Mouse (Mus musculus): ENCODE measurements around the gene Fto.

Gene Fto

DNA sequence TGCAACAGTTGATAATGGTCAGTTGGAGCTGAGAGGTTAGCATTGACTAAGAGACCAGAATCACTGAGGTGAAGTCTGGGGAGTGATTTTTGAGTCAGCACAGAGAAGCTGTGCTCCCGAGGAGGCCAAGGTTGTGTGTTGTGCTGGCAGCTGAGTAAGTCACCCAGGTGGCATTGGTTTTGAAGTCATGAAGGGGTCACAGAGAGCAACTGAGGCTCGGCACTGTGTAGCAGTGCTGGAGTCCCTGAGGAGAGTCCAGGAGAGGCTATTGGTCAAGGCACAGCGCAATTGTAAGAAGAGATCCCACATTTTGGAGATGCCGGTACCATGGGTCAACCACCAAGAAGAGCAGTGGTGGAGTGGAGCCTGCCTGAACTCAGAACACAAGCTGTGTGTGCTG, 11.6 kb downstream of the Fto start:
- DNase-seq: no peak

DNA sequence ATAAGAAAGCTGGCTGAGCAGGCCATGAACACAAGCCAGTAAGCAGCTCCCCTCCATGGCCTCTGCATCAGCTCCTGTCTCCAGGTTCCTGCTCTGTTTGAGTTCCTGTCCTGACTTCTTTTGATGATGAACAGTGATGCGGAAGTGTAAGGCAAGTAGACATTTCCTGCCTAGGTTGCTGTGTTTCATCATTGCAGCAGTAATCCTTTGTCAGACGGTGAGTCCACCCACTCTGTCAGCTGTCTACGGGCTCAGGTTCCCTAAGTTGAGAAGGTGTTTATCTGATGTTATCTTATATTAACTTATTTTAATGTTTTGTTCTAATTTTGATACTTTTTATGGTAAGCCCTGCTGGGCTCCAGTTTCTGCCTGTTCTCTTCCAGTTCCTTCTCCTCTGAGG, 12.7 kb downstream of the Fto start:
- DNase-seq: no peak

GRCm38 (mm10) chr8:91326946-91327345, 13.6 kb downstream of the Fto start:
- DNase-seq: no peak

- DNase-seq: no peak
Measured at GRCm38 (mm10) chr8:91327471-91328205, 14.3 kb downstream of the Fto start.

DNA sequence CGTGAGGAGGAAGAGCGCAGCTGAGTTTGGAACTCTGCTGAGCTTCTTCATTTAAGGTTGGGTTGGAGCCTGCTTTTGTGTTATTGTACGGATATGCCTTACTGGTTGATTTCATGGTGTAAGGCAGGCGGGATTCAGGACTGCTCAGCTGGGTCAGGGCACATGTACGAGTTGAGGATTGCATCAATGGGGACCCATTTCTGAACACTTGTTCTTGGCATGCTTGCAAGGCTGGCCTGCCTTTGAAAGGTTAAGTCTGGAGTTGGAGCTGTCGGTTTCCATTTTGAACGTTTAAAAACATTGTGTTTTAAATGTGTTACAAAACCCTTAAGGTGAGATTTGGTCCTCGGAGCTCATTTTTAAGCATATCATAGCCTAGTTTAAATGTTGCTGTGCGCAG, 15.7 kb downstream of the Fto start:
- no peak for DNase-seq

- no peak for DNase-seq
Measured at GRCm38 (mm10) chr8:91329461-91329850, 16.1 kb downstream of the Fto start.

DNA sequence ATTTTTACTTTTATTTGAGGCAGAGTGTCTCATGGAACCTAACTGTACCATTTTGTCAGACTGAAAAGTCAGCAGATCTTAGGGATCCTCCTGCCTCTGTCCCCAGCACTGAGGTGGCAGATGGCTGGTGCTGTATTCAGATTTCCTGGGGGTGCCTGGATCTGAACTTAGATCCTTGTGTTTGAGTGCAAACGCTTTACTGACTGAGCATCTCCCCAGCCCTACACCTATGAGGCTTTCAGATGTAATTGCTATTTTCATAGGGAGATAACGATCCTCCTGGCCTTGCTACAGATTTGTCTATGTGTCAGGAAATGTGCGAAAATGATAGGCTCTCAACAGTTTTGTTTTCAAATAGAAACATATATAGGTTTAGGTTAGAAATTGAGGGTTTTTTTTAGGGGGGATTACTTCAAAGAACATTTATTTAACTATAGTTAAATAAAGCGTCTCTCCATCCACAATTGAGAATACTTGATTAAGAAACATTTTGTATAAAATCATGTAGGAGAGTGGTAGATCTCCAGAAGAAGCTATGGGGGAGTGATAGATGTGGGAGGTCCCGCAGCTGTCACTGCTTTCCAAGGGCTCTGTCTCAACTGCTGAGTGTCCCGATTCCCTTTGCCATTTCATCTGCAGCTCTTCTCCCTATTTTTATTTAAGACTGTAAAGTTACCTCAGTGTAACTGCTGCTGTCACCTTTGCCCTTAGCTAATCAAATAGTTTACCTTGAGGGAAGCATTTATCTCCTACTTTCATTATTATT, 25.2 kb downstream of the Fto start:
- no peak for DNase-seq

DNA sequence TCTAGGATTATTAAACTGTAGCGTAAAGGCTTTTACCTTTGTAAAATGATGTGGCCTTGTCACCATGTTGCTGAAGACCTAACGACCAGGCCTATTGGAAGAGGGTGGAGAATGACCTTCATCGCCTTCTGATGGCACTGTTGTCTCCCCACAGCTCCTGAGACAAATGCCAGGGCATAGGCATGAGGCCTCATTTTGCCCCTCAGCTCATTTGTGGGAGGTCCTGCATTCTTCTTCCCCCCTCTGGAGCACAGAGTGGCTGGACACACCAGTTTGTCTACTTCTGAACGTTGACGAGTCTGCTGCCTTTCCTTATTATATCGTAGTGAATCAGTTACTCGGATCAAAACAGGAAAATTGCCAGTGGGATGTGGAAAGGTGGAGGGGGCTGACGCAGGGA, 26.3 kb downstream of the Fto start:
- DNase-seq: no peak

- DNase-seq: no peak
Measured at GRCm38 (mm10) chr8:91340746-91341145, 27.4 kb downstream of the Fto start.

DNA sequence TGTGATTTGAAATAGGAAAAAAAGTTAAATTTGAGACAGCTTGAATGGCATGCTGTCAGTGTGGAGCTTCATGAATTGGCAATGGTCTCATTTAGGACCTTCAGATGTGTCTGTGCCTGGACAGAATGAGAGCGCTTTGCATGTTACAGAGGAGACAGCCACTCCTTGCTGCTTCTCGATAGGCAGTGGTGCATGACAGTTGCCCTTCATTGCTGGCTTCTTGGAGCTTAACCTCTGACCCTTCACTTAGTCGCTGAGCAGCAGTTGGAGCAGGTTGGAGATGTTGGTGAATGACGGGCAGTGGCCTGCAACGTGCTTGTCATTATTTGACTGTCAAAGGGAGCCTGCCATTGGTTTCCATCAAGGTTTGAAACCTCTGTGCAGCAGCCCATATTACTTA, 28.9 kb downstream of the Fto start:
- peak; percentile 59 for DNase-seq

- no peak for DNase-seq
Measured at GRCm38 (mm10) chr8:91342798-91343197, 29.5 kb downstream of the Fto start.

- DNase-seq: no peak
Measured at GRCm38 (mm10) chr8:91344659-91345058, 31.3 kb downstream of the Fto start.

GRCm38 (mm10) chr8:91347146-91347545, 33.8 kb downstream of the Fto start:
- DNase-seq: no peak

DNA sequence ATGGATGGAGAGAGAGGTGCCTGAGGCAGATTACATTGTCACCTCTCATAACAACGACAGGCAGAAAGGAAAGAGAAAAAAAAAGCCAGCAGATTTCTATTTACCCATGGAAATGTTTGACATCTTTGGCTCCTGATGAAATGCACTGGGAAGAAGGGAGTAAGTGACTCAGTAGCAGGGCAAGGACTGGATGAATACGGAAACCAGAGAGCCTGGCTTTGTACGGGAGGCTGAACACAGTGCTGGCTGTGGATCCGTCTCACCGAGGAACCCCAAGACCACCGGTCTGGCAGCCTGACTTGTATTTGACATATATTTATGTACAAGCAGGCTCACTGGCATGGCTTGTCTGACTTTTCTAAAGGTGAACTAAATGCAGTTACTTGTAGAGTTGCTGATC, 34.3 kb downstream of the Fto start:
- DNase-seq: no peak

DNA sequence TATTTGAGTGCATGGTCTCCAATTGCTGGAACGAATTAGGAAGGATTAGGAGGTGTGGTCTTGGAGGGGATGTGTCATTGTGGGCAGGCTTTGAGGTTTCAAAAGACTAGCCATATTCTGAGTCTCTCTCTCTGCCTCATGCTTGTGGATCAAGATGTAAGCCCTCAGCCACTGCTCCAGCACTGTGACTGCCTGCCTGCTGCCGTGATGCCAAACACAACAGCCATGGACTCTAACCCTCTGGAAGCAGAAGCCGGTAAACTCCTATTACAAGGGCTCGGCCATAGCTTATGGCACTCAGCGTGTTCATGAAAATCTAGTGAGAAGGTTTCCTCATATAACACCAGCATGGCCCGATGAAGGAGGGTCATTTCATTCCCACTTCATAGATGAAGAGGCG, 36.5 kb downstream of the Fto start:
- DNase-seq: no peak

DNA sequence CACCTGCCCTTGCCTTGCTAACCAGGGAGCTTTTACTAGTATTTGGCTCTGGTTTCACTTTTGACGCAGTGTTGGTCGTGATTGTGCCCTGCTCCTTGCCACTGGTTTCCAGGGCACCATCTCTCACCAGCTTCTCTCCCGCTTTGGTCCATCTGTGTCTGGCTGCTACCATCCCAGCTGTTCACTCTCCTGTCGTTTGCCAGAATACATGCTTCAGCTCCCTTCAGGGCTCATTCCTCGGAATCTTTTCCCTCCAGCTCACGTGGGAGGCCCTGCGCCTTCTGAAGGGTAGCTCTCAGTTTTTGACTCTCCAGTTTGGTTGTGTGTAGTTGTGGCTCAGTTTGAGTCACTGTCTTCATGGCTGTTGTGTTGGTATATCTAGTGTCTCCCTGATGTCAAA, 37.3 kb downstream of the Fto start:
- DNase-seq: no peak

GRCm38 (mm10) chr8:91352598-91352997, 39.3 kb downstream of the Fto start:
- no peak for DNase-seq

GRCm38 (mm10) chr8:91353062-91353461, 39.7 kb downstream of the Fto start:
- DNase-seq: no peak

- DNase-seq: no peak
Measured at GRCm38 (mm10) chr8:91353907-91354306, 40.6 kb downstream of the Fto start.

DNA sequence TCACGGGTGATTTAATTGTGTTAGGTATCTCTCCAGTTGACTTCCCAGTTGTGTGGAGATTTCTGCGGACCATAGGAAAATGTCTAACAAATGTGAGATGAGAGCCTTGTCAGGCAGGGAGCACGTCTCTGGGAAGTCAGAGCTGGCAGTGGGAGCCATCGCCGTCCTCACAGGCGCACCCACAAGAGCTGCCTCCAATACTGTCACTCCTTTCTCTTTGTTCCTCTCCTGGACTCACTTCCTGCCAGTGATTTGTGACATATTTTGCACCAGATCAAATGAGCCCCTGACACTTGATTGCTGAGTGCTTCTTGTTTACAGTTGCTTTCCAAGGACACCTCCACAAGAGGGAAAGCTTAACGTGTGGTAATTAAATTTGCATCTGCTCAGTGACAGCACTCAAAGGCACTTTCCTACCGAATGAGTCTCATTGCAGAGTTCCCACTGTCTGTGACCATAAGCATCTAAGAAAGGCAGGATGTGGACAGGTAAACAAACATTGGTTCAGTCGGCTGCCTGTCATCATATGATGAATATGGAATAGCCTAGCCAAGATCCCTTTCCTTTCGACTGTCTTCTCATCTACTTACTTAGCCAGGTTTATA, 42.1 kb downstream of the Fto start:
- DNase-seq: no peak

DNA sequence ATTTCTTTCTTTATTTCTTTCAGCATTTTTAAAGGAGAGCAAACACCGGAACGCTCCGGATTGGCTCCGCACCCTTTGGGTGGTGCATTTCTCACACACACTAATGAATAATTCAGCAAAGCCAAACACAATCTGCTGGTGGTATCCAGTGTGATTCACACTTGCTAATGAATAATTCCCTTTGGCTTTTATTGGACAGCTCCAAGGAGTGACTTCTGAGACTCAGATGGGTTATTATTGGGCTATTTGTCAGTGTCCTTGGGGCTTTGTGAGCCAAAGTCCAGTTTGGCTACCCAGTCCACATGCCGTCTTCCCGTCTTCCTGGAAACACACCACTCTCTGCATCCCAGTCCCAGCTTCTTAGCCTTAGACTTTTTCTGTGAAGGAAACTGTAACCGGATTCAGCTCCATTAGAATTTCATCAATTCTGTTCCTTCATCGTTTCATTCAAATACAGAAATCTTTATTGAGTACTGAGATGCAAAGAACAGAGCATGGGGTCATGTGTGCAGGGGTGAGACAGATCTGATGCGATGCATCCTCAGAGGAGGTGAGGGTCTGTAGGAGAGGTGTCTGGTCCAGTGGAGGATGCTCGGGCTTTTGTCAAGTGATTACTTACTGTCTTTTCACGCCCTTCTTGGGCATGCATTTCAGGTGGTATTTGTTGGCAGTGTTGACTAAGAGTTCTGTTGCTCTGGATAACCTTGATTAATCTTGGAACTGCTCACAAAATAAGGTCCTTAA, 42.8 kb downstream of the Fto start:
- no peak for DNase-seq

DNA sequence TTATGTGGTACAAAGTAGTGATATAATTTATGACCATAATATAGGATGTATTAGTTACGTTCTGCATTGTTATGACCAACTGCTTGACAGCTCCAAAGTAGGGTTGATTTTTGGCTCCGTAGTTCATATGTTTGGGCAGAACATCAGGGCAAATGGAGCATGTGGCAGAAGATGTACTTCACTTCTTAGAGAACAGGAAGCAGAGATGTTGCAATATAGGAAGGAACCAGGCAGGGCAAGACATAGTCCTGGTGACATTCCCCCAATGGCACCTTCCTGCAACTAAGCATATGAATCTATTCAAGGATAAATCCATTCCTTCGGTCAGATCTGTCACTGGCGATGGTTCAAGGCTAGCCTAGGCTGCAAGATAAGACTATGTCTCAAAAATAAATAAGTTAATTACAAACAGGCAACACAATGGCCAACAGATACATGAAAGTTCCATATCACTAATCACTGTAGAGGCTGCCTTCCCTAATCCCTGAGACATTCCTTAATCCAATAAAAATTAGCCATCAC, 44.2 kb downstream of the Fto start:
- DNase-seq: no peak

DNA sequence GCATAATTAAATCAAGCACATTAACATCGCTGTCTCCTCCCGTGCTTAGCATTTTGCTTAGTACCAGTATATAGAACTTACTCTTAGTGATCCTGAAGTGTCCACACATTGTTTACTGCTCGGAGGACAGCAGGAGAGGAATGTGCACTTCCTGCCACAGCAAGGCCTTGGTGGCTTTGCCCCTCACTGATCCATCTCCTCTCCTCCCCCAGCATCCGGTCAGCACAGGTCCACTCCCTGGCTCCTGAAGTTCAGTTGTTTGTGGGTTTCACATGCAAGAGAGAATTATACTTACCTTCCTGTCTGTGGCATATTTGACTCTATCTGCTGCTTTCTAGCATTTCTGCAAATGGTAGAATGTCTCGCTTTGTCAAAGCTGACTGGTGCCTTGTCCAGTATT, 44.7 kb downstream of the Fto start:
- DNase-seq: no peak
